Mouse (Mus musculus) mouse trophoblast stem cell (cell line): ENCODE measurements around the gene Aldh1a7.
"Not testable (repeated sequence)": the region's sequence is repeated elsewhere in the genome, so short reads cannot be mapped to it uniquely, and the experiment has no call there.

Experiments used
- in situ Hi-C, 2 experiments: fragments of 300-500 bp; cut with MseI, MboI; formaldehyde crosslinking; loops; 2 replicates in 1 of 2; 3 replicates in 1 of 2; pipeline ENCODE4 v1.15.1; 2025

Aldh1a7 gene

GRCm38 (mm10) chr19:20727381-20727780 lies at the start of gene Aldh1a7:
TSS of gene Aldh1a7 (minus strand) at chr19:20727562.
- in situ Hi-C loops = no loop called here

GRCm38 (mm10) chr19:20775681-20776080 lies 48.3 kb upstream of the Aldh1a7 start:
- in situ Hi-C loops = no loop called here

DNA sequence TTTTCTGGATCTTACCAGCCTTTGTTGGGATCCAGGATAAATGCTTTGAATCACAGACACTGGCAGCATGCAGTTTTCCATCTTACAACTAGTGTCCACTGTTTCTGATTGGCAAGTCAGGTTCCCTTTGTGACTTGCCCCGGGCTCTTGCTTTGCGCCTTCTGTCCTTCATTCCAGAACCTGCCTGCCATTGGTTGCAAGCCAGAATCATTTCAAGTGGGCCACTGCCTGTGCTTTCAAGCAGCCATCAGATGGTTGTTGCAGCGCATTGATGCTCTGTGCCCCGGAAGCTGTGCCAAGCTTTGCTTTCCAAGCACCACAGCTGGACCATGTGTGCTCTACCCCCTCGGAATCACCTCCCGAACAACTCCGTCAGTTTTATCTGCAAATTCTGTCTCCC lies 46.6 kb upstream of the Aldh1a7 start:
- in situ Hi-C loops = loop anchor here in 1 of 2 experiments (25.0 kb wide), 1 partner anchor 337 kb away; no protein-coding TSS in a partner anchor

DNA sequence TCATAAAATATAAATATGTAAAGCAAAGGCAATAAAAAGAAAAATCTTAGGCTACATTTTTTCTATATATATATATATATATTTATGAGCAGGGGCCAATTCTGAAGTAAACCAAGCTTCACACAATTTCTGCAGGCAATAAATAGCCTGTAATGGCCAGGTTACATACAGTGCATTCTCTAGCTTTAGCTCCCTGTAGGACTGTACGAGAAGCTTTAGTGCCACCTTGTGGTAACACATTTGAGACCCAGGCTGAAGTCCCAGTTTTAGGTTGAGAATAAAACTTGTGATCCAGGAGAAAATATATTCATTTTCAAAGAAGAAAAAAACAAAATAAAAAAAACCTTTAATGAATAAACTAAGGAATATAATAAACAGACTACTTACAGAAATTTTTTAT lies 36.9 kb upstream of the Aldh1a7 start:
- in situ Hi-C loops = loop anchor here (10.0 to 25.0 kb wide), 3 partner anchors 319 to 399 kb away; no protein-coding TSS in a partner anchor

DNA sequence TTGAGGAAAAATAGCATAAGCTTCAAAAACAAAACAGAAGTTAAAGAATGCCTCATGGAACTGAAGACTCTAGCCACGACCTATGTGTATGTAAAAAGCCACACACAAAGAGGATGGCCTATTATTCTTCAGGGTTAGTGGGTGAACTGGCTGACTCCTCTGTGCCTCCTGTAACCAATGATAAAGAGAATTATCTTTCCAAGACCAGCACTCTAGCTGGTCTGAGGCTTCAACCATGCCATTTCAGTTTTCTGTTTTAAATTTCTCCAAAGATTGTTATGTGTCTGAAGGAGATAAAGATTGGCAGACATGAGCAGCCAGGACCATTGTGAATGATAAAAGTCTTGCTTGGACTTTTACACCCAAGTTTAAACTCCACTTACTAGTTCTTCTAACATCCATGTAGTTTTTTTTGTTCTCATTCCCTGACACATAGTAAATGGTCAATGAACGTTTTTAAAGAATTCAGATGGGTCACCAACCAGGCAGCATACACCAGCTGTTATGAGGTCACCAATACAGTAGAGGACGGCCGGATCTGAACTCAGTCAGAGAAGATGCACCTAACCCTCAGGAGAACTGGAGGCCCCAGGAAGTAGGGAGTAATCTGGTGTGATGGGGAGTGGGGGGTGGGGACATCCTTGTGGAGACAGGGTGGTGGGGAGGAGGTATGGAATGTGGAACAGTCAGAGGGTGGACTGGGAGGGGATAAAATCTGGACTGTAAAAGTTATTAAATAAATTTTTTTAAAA lies 34.5 kb upstream of the Aldh1a7 start:
- in situ Hi-C loops = loop anchor here (10.0 to 25.0 kb wide), 3 partner anchors 317 to 397 kb away; no protein-coding TSS in a partner anchor

DNA sequence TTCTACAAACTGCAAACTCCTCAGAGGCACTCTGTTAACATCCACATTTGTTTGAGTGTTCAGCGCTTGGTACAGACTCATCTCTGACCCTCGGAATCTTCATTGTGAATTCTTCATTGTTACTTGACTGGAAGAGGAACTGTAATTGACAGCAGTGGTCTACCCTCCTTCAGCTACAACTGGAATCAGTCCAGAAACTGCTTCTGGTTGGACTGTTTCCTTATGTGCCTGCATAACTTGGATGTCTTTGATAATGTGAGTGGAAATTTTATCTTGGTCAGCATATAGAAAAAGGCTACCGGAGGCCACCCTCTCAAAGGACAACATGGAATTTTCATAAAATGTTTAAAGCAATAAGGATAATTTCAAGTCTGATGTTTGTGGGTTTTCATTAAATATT lies 33.8 kb upstream of the Aldh1a7 start:
- in situ Hi-C loops = loop anchor here (10.0 to 25.0 kb wide), 3 partner anchors 316 to 396 kb away; no protein-coding TSS in a partner anchor

DNA sequence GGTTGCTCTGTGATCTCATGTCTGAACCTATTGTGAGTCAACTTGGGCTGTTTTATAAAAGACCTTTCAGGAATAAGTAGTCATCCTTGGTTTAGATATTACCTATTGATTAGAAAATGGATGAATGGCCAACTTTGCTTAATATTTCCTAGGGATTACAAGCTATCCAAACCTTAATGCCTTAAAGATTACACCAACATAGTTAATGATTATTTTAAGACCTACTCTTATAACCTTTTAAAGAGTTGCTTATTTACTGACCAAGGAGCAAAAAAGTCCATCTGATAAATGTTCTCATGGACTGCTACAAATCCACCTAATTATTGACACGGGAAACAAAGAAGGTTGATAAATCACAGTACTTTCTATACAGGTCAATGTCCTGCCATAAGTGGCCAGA lies 17.3 kb upstream of the Aldh1a7 start:
- in situ Hi-C loops = no loop called here

DNA sequence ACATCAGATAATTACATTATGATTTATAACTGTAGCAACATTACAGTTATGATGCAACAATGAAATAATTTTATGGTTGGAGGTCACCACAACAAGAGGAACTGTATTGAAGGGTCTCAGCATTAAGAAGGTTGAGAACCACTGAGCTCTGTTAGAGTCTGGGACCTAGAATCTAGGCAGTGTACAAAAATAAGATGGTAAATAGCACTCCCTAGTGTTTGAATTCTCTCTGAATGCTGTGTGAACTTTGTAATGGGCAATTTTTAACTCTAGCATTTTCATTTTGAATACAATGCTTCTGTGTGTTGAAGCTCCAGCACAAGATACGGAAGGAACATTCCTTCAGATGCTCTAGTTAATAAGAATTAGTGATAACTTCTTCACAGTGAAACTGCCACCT lies 916 bp upstream of the Aldh1a7 start:
- in situ Hi-C loops = no loop called here

- in situ Hi-C loops = no loop called here
Measured at GRCm38 (mm10) chr19:20722913-20723312, 4.4 kb downstream of the Aldh1a7 start.

GRCm38 (mm10) chr19:20720298-20720697 lies 7.1 kb downstream of the Aldh1a7 start:
- in situ Hi-C loops = no loop called here

GRCm38 (mm10) chr19:20715617-20716016 lies 11.7 kb downstream of the Aldh1a7 start:
- in situ Hi-C loops = no loop called here

- in situ Hi-C loops = no loop called here
Measured at GRCm38 (mm10) chr19:20715093-20715492, 12.3 kb downstream of the Aldh1a7 start.

DNA sequence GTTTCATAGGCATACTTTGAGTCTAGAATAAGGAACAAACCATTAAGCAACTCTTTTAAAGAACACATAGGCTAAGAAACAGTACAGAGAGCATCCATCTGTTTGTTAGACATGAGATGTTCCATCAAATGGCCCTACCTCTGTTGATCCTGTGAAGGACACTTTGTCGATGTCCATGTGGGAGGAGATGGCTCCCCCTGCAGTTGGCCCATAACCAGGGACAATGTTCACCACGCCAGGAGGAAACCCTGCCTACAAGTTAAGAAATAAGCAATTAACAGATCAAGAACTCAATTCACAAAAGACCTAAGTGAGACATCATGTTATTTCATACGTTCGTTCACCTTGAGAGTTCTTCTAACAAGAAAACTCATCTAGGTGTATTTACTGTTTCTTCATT lies 12.8 kb downstream of the Aldh1a7 start:
- in situ Hi-C loops = no loop called here

- in situ Hi-C loops = no loop called here
Measured at GRCm38 (mm10) chr19:20707159-20707558, 20.2 kb downstream of the Aldh1a7 start.

GRCm38 (mm10) chr19:20706747-20707146 lies 20.6 kb downstream of the Aldh1a7 start:
- in situ Hi-C loops = no loop called here

GRCm38 (mm10) chr19:20702074-20702473 lies 25.3 kb downstream of the Aldh1a7 start:
- in situ Hi-C loops = no loop called here

DNA sequence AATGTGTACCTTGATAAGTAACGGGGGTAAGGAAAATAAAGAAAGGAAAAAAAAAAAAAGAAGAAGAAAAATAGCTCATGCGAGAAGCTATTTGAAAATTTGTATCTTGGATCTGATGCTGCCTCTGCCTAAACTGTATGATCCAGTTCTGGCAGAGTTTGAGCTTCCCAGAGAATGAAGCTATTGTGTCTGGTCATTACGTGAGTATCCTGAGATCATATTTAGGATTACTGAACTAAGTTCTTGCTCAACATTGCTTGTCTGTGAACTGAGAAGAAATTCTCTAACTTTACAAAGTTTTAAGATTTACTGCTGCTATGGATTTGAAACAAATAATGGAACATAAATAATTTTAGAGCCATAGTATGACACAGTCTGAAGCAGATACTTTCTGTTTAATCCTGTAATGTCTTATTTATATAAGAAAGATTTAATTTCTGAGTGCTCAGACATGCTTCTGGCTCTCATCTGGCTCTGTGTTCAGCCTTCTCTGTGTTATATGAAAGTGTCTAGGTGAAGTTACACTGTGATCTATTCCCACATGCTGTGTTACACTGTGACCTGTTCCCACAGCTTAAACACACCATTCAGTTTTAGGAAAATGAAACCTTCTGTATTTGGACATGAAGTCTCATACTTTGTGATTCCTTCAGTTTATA lies 49.5 kb downstream of the Aldh1a7 start:
- in situ Hi-C loops = no loop called here

DNA sequence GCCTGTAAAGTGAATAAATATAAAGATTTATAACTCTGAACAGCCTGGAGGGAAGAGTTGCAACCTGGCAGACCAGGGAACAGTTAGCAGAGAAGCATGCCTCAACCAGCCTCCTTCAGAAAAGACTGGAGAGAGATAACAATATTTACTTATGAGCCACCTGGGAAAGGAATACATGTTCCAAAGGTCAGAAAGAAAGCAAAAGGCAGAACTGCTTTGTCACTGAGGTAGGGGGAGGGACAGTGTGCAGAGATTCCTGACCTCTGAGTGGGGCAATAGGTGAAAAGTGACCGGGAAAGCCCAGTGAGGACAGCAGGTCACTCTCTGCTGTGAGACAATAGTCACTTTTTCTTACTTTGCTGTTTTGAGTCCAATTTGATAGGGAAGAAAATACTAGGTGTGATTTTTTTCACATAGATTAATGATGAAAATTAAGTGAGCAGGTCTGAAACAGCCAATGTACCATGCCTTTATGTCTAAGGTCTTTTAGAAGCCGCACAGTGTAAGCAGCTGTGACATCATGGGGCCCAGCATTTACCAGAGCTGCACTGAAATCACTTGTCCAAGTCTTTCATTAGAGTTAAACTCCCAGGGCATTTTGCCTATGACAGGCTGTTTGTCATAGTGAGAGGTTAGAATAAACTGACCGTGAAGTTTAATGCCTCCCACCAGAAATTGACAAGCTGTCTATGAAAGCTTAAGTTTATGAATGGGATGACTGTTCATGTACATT lies 73.1 kb downstream of the Aldh1a7 start:
- in situ Hi-C loops = no loop called here

DNA sequence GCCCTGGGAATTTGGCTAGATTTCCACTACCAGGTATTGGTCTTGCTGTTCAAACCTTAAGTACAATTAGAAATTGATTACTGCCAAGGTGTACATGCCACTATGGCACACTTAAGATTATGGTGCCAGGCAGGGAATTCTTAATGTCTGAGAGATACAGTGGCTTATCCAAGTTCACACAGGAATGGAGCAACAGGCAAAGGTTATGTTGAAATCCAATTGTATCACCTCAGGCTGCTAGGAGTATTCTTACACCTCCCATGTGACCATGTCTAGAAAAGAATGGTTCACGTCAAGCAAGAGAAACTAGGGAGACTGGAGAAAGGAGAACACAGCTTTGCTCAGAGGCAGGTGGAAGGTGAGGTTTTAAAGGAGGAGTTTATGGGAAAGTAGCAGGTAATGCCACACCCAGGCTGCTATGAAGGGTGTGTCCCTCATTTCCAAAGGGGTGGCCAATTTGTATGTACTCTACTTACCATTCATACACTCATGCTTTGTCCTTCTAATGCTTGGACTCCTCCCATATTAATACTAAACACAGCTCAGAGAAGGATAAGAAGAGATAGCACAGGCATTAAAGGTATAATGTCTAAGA lies 74.2 kb downstream of the Aldh1a7 start:
- in situ Hi-C loops = no loop called here

DNA sequence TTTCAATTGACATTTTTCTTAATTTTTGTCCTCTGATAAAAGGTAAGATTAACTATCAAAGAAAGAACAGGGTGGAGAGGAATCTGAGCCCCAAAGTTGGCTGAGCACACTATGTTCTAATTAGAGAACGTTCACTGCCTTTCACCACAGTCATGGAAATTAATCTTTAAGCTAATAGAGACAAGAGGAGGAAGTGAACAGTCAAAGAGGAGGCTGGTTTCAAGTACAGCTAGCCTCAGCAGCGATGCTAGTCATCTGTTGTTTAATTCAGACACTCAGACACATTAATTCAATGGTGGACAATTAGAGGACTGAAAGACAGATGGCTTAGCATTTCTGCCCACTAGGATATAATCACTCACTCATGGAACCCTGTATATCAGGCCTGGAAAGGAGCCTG lies 77.4 kb downstream of the Aldh1a7 start:
- in situ Hi-C loops = no loop called here

DNA sequence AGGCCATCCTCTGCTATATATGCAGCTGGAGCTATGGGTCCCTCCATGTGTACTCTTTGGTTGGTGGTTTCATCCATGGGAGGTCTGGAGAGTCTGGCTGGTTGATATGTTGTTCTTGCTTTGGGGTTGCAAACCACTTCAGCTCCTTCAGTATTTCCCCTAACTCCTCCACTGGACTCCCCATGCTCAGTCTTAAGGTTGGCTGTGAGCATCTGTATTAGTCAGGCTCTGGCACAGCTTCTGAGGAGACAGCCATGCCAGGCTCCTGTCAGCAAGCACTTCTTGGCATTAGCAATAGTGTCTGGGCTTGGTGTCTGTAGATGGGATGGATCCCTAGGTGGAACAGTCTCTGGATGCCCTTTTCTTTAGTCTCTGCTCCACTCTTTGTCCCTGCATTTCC lies 79.9 kb downstream of the Aldh1a7 start:
- in situ Hi-C loops = not testable (repeated sequence)

GRCm38 (mm10) chr19:20644346-20644745 lies 83.0 kb downstream of the Aldh1a7 start:
- in situ Hi-C loops = no loop called here
